Mouse (Mus musculus) embryonic facial prominence, embryonic 12.5 days (tissue): ENCODE measurements at regions not wholly inside any gene's neighbourhood (a gene's known extent, or its start where the extent isn't known, plus 50 kb on each side); places are given as distances from the start of the nearest gene placed in this dataset.

Experiments
- ATAC-seq: fragments of 200-750 bp; cut with Nextera tagmentation; 2 replicates; pipeline ENCODE4 v1.8.0; 2017; ENCODE audit not compliant: insufficient number of reproducible peaks, insufficient read depth, low FRiP score, low TSS enrichment
- H3K27ac ChIP-seq: fragments of 300-500 bp; sonication (generic); 2 replicates; pipeline ENCODE4 v1.5.1; 2016; ENCODE audit warnings: mild to moderate bottlenecking
- H3K27me3 ChIP-seq: fragments of 300-500 bp; sonication (generic); 2 replicates; pipeline ENCODE4 v1.6.1; 2016; ENCODE audit warnings: mild to moderate bottlenecking, moderate library complexity
- H3K36me3 ChIP-seq: fragments of 300-500 bp; sonication (generic); 2 replicates; pipeline ENCODE4 v1.6.1; 2016; ENCODE audit warnings: mild to moderate bottlenecking
- H3K4me1 ChIP-seq: fragments of 300-500 bp; sonication (generic); 2 replicates; pipeline ENCODE4 v1.6.1; 2016
- H3K4me2 ChIP-seq: fragments of 300-500 bp; sonication (generic); replicated peaks from 2 replicates; pipeline ENCODE4 v1.6.1; 2016; ENCODE audit warnings: mild to moderate bottlenecking, moderate library complexity
- H3K4me3 ChIP-seq: fragments of 300-500 bp; sonication (generic); 2 replicates; pipeline ENCODE4 v1.5.1; 2016; ENCODE audit warnings: mild to moderate bottlenecking
- H3K9ac ChIP-seq: fragments of 300-500 bp; sonication (generic); 2 replicates; pipeline ENCODE4 v1.6.1; 2016; ENCODE audit warnings: mild to moderate bottlenecking, moderate library complexity
- H3K9me3 ChIP-seq: fragments of 300-500 bp; sonication (generic); 2 replicates; pipeline ENCODE4 v1.6.1; 2016; ENCODE audit warnings: mild to moderate bottlenecking, moderate library complexity
- WGBS: fragments of 180-500 bp; shearing (Covaris S2); methylation state at CpG from one replicate; pipeline ENCODE4 v1.1.7; 2016; 5-methylcytosine and 5-hydroxymethylcytosine counted together

- Histone ChIP-seq H3K9ac (no peak overlapping the region), H3K27ac (no peak overlapping the region), H3K4me1 (no peaks in the 10 kb centered on the region), H3K36me3 (no peaks in the 10 kb centered on the region), H3K4me2 (no peak overlapping the region), H3K27me3 (no peaks in the 10 kb centered on the region), H3K9me3 (no peaks in the 10 kb centered on the region), H3K4me3 (no peak overlapping the region)
- no peak for ATAC-seq
- 86% methylated on average over 12 of the region's 12 CpGs for WGBS
Measured at GRCm38 (mm10) chr8:109249256-109249655, 244.6 kb upstream of the Pmfbp1 start.

DNA sequence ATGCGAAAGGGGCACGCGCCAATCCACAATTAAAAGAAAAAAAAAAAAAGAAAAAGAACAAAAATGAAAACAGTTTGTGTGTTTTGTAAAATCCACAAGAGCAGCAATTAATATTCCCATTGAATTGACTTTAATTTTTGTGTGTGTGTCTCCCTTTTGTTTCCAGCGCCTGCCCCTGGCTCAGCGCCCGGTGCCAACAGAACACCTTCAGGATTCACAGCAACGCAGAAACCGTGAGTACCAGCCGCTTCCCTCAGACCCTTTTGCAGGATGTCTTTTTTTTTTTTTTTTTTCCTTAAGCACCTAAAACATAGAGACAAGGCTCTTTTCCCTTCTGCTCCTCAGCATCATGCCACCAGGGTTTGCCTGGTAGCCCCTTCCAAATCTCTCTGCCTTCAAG, 244.1 kb upstream of the Pmfbp1 start:
- no peak overlapping the region for H3K4me2 ChIP-seq
- H3K36me3 ChIP-seq = no peaks in the 10 kb centered on the region
- H3K9me3 ChIP-seq = no peaks in the 10 kb centered on the region
- no peak overlapping the region for H3K4me3 ChIP-seq
- H3K9ac ChIP-seq = no peak overlapping the region
- 82% methylated on average over 9 of the region's 9 CpGs for WGBS
- H3K27ac ChIP-seq = no peak overlapping the region
- no peak for ATAC-seq
- H3K27me3 ChIP-seq = no peaks in the 10 kb centered on the region
- no peaks in the 10 kb centered on the region for H3K4me1 ChIP-seq

DNA sequence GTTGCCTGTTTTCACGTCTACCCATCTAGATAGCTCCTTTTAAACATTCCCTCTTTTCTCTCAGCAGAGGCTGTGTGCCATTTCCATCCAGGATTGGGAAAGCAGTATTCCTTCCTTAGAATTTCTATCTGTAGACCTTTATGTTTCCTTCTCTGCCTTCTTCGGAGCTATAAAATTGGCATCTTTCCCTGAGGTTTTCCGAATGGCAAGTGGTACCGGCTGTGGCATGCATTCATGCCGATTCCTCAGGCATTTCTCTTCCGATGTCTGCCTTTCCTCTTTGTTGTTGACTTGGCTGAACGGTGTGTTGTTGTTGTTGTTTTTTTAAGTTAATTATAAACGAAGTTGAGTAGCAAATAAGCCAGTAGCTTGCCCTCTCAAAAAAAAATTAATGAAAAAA, 243.3 kb upstream of the Pmfbp1 start:
- Histone ChIP-seq H3K27ac (no peak overlapping the region), H3K36me3 (no peaks in the 10 kb centered on the region), H3K9me3 (no peaks in the 10 kb centered on the region), H3K4me1 (no peaks in the 10 kb centered on the region), H3K4me3 (no peak overlapping the region), H3K27me3 (no peaks in the 10 kb centered on the region), H3K9ac (no peak overlapping the region), H3K4me2 (no peak overlapping the region)
- ATAC-seq = no peak
- 85% methylated on average over 8 of the region's 8 CpGs for WGBS

DNA sequence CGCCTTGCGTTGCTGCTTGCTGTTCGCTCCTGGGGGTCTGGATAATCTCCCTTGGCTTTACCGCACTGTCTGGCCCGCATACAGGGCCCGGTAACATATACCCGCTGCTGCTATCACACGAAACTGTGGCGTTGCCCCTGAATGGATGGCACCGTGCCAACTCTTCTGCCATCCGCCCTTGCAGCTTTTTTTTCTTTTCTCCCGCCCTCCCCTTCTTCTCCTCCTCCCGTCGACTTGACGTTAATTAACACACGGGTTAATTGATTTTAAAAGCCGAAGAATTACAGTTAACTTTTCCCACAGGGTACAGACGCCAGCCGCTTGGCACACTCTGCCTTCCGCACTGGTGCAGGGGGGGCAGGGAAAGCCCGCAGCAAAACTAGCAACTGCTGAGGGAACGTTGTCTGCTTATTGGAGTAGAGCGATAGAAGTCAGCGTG, 242.4 kb upstream of the Pmfbp1 start:
- H3K27me3 ChIP-seq = no peaks in the 10 kb centered on the region
- H3K9ac ChIP-seq = no peak overlapping the region
- no peak overlapping the region for H3K27ac ChIP-seq
- no peaks in the 10 kb centered on the region for H3K4me1 ChIP-seq
- 84% methylated on average over 24 of the region's 24 CpGs for WGBS
- no peak overlapping the region for H3K4me2 ChIP-seq
- ATAC-seq = no peak
- no peaks in the 10 kb centered on the region for H3K9me3 ChIP-seq
- no peaks in the 10 kb centered on the region for H3K36me3 ChIP-seq
- no peak overlapping the region for H3K4me3 ChIP-seq

GRCm38 (mm10) chr8:109252404-109252803, 241.4 kb upstream of the Pmfbp1 start:
- no peak for ATAC-seq
- WGBS = 85% methylated on average over 4 of the region's 4 CpGs
- Histone ChIP-seq H3K9ac (no peak overlapping the region), H3K4me2 (no peak overlapping the region), H3K36me3 (no peaks in the 10 kb centered on the region), H3K4me1 (no peaks in the 10 kb centered on the region), H3K27me3 (no peaks in the 10 kb centered on the region), H3K4me3 (no peak overlapping the region), H3K27ac (no peak overlapping the region), H3K9me3 (no peaks in the 10 kb centered on the region)

DNA sequence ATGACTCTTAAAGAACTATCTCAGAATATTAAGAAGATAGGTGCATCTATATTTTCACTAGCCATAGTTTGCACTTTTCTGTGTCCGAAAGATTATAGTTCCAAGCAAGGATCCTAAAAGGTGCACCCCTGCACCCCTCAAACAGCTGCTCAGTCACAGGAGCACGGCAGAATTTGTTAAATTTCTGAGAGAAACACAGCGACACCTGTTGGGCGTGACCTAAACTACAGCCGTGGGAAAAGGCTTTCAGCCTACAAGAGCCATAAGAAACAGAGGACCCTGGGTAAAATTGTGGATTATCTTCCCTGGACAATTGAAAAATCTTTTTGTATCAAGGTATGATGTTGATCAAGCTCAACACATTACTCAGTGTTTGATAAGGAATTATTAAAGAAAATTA, 214.7 kb upstream of the Pmfbp1 start:
- 9% methylated on average over 5 of the region's 5 CpGs for WGBS
- Histone ChIP-seq H3K4me1 (0 out of 2 replicates have a peak, but pooled peaks cover 2% of the 10 kb centered on the region), H3K9me3 (no peaks in the 10 kb centered on the region), H3K27ac (no peak overlapping the region), H3K4me3 (no peak overlapping the region), H3K4me2 (no peak overlapping the region), H3K9ac (no peak overlapping the region), H3K36me3 (no peaks in the 10 kb centered on the region), H3K27me3 (no peaks in the 10 kb centered on the region)
- no peak for ATAC-seq

DNA sequence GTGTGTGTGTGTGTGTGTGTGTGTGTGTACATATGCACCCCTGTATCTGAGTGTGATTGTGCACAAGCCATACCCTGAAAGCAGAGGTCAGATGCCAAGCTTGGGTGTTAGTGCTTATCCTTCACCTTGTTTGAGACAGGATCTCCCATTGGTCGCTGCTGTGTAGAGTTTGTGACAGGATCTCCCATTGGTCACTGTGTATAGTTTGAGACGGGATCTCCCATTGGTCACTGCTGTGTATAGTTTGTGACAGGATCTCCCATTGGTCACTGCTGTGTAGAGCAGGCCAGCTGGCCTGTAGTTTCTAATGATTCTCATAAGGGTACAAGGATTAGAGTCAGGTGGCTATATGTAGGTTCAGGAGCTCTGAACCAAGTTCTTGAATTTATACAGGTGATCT, 213.3 kb upstream of the Pmfbp1 start:
- no peaks in the 10 kb centered on the region for H3K27me3 ChIP-seq
- no peak overlapping the region for H3K4me2 ChIP-seq
- ATAC-seq = no peak
- no peaks in the 10 kb centered on the region for H3K9me3 ChIP-seq
- H3K4me1 ChIP-seq = no peaks in the 10 kb centered on the region
- 81% methylated on average over 2 of the region's 2 CpGs for WGBS
- H3K36me3 ChIP-seq = no peaks in the 10 kb centered on the region
- H3K9ac ChIP-seq = no peak overlapping the region
- no peak overlapping the region for H3K4me3 ChIP-seq
- H3K27ac ChIP-seq = no peak overlapping the region

DNA sequence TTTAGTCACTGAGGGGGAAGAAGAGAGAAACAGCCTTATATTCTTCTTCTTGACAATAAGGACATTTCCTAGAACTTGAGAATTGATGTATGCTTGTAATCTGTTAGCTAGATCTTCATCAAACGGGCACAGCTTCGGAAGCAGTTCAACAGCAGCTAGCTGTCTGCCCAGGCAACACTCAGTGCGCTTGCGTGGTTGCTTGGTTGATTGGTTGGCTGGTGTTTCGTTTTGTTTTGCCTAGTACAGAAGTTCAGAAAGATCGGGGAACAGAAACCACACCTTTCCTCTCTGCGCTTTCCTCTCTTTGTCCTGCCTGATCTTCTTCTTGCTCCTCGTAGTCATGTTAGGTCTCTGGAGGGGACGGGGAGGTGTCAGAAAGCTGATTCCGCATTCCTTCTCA, 212.2 kb upstream of the Pmfbp1 start:
- Histone ChIP-seq H3K27me3 (no peaks in the 10 kb centered on the region), H3K4me3 (no peak overlapping the region), H3K27ac (no peak overlapping the region), H3K36me3 (no peaks in the 10 kb centered on the region), H3K9ac (no peak overlapping the region), H3K9me3 (no peaks in the 10 kb centered on the region), H3K4me2 (no peak overlapping the region), H3K4me1 (no peaks in the 10 kb centered on the region)
- no peak for ATAC-seq
- 79% methylated on average over 10 of the region's 10 CpGs for WGBS

- Histone ChIP-seq H3K36me3 (no peaks in the 10 kb centered on the region), H3K9me3 (no peaks in the 10 kb centered on the region), H3K9ac (no peak overlapping the region), H3K4me1 (peaks cover 13% of the 10 kb centered on the region; the same call in 1 of the 2 replicates), H3K27me3 (no peaks in the 10 kb centered on the region), H3K4me2 (no peak overlapping the region), H3K4me3 (no peak overlapping the region), H3K27ac (no peak overlapping the region)
- no peak for ATAC-seq
- WGBS = 62% methylated on average over 17 of the region's 17 CpGs
Measured at GRCm38 (mm10) chr8:109310670-109311386, 183.0 kb upstream of the Pmfbp1 start.

- Histone ChIP-seq H3K4me2 (no peak overlapping the region), H3K4me3 (no peak overlapping the region), H3K27me3 (no peaks in the 10 kb centered on the region), H3K9ac (no peak overlapping the region), H3K4me1 (peaks cover 13% of the 10 kb centered on the region; the same call in 1 of the 2 replicates), H3K36me3 (no peaks in the 10 kb centered on the region), H3K27ac (no peak overlapping the region), H3K9me3 (no peaks in the 10 kb centered on the region)
- WGBS = 47% methylated on average over 17 of the region's 17 CpGs
- ATAC-seq = no peak
Measured at GRCm38 (mm10) chr8:109311484-109312210, 182.2 kb upstream of the Pmfbp1 start.

DNA sequence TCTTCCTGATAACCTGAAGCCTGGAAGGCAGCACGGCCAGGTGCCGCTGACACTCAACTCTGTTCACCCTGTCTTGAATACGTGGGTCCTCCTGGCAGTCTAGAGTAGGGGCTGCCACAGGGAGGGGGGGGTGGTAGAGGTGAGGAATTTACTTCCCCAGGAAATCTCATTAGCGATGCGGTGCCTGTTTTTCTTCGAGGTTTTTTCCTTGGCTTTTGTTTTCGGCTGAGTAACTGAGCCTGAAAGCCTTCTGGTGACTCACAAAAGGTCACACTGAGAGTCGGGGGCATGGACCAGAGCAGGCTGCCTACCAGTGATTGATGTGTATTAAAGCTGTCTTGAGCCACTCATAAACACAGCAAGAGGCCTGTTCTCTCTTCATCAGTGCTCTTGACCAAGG, 181.1 kb upstream of the Pmfbp1 start:
- Histone ChIP-seq H3K4me3 (no peak overlapping the region), H3K9ac (no peak overlapping the region), H3K4me1 (peaks cover 13% of the 10 kb centered on the region; the same call in 1 of the 2 replicates), H3K4me2 (no peak overlapping the region), H3K36me3 (no peaks in the 10 kb centered on the region), H3K9me3 (no peaks in the 10 kb centered on the region), H3K27me3 (no peaks in the 10 kb centered on the region), H3K27ac (no peak overlapping the region)
- WGBS = 12% methylated on average over 8 of the region's 8 CpGs
- ATAC-seq = no peak

GRCm38 (mm10) chr8:109320955-109321354, 172.9 kb upstream of the Pmfbp1 start:
- H3K36me3 ChIP-seq = no peaks in the 10 kb centered on the region
- 78% methylated on average over 11 of the region's 11 CpGs for WGBS
- no peak overlapping the region for H3K4me2 ChIP-seq
- H3K9me3 ChIP-seq = no peaks in the 10 kb centered on the region
- no peak for ATAC-seq
- no peak overlapping the region for H3K4me3 ChIP-seq
- no peak overlapping the region for H3K27ac ChIP-seq
- no peaks in the 10 kb centered on the region for H3K4me1 ChIP-seq
- H3K9ac ChIP-seq = no peak overlapping the region
- H3K27me3 ChIP-seq = no peaks in the 10 kb centered on the region
